Comparison of ENCODE assay signal across 14 mouse cellular contexts in the genomic region with DNA sequence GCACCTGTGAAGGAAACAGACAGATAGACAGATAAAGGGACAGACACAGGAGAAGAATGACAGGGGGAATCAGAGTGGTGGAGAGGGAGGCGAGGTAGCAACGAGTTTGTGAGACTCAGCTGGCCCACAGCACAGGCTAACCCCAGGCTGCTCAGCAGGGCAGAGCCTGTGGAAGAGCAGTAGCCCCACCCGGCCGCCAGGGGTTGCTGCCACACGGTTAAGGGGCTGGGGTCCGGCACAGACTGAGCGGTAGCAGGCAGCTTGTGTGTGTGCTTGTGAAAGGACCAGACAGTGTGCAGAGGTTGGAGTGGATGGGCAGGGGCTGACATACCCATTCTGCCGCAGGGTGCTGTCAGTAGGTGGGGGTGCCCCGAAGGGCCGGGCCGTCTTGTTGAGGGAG. TPM values are rescaled to one million over a fixed set of nuclear protein-coding genes. Genes with fewer than 3 reads are reported as not detected.
A peak's percentile ranks its signal among the peaks of the same experiment; 100 is the strongest.
DNase-seq lines count a peak whose midpoint lies in the region; ATAC-seq and TF ChIP-seq lines count a peak whose summit lies in the region.
"Had no signal": no experiment of that assay in that cellular context is flagged by ENCODE, and none has a peak within 500 bp of the region (broad histone marks: within the 10 kb centered on the region; RNA-seq: fewer than 3 reads in every experiment).

No protein-coding gene starts in this region.

- H3K4me2 ChIP-seq in forebrain, embryonic 12.5 days: no peak overlapping the region
- H3K4me2 ChIP-seq in limb, embryonic 11.5 days (ENCODE audit: low read depth, severe bottlenecking): no peak overlapping the region
- no peak overlapping the region for H3K4me2 ChIP-seq in stomach, postnatal 0 days (replicated peaks; ENCODE audit: low read depth)

- no peak for ATAC-seq in forebrain, embryonic 12.5 days (ENCODE audit: low FRiP score)
- no peak for ATAC-seq in limb, embryonic 11.5 days (ENCODE audit: insufficient number of reproducible peaks, low FRiP score, low TSS enrichment, low read depth)
- ATAC-seq in stomach, postnatal 0 days (ENCODE audit: low FRiP score, low TSS enrichment): no peak

- 65% methylated on average over 11 of the region's 11 CpGs for WGBS in forebrain, embryonic 10.5 days
- 63% methylated on average over 11 of the region's 11 CpGs for WGBS in forebrain, embryonic 12.5 days
- 68% methylated on average over 11 of the region's 11 CpGs for WGBS in limb, embryonic 11.5 days
- WGBS in limb, embryonic 10.5 days: 72% methylated on average over 11 of the region's 11 CpGs
- WGBS in stomach, postnatal 0 days: 61% methylated on average over 9 of the region's 11 CpGs

- no peak for TF ChIP-seq EP300 in stomach, postnatal 0 days (optimal IDR thresholded peaks at IDR 0.05)

- TF ChIP-seq CTCF in stomach, postnatal 0 days (IDR thresholded peaks at IDR 0.05; ENCODE audit: low read depth): peak; percentile 41; the same call in 1 of the 2 replicates

- H3K9ac ChIP-seq in forebrain, embryonic 12.5 days: no peak overlapping the region
- no peak overlapping the region for H3K9ac ChIP-seq in limb, embryonic 11.5 days (ENCODE audit: low read length)
- H3K9ac ChIP-seq in stomach, postnatal 0 days (ENCODE audit: low read length): no peak overlapping the region

- peak overlapping the region; percentile 27; the same call in 1 of the 2 replicates for H3K27ac ChIP-seq in forebrain, embryonic 10.5 days
- H3K27ac ChIP-seq in forebrain, embryonic 12.5 days: no peak overlapping the region
- no peak overlapping the region for H3K27ac ChIP-seq in limb, embryonic 11.5 days (replicated peaks; ENCODE audit: low read depth, low read length)
- H3K27ac ChIP-seq in limb, embryonic 10.5 days: no peak overlapping the region
- H3K27ac ChIP-seq in stomach, postnatal 0 days (replicated peaks): no peak overlapping the region

- H3K9me3 ChIP-seq in forebrain, embryonic 10.5 days: no peaks in the 10 kb centered on the region
- no peaks in the 10 kb centered on the region for H3K9me3 ChIP-seq in forebrain, embryonic 12.5 days
- no peaks in the 10 kb centered on the region for H3K9me3 ChIP-seq in limb, embryonic 11.5 days (ENCODE audit: control insufficient read depth, low read length)
- no peaks in the 10 kb centered on the region for H3K9me3 ChIP-seq in limb, embryonic 10.5 days (replicated peaks)
- H3K9me3 ChIP-seq in stomach, postnatal 0 days (ENCODE audit: control insufficient read depth, low read length): no peaks in the 10 kb centered on the region

- peaks cover 36% of the 10 kb centered on the region for H3K4me1 ChIP-seq in forebrain, embryonic 10.5 days
- peaks cover 28% of the 10 kb centered on the region for H3K4me1 ChIP-seq in forebrain, embryonic 12.5 days
- H3K4me1 ChIP-seq in limb, embryonic 11.5 days (ENCODE audit: control insufficient read depth, insufficient read depth, low read length): peaks cover 24% of the 10 kb centered on the region
- peaks cover 30% of the 10 kb centered on the region for H3K4me1 ChIP-seq in limb, embryonic 10.5 days
- H3K4me1 ChIP-seq in stomach, postnatal 0 days (replicated peaks; ENCODE audit: control insufficient read depth, insufficient read depth): peaks cover 14% of the 10 kb centered on the region

- H3K36me3 ChIP-seq in forebrain, embryonic 10.5 days (replicated peaks): peaks cover 81% of the 10 kb centered on the region
- peaks cover 73% of the 10 kb centered on the region for H3K36me3 ChIP-seq in forebrain, embryonic 12.5 days (replicated peaks)
- H3K36me3 ChIP-seq in limb, embryonic 11.5 days (ENCODE audit: control insufficient read depth, insufficient read depth, low read length): peaks cover 40% of the 10 kb centered on the region
- peaks cover 92% of the 10 kb centered on the region for H3K36me3 ChIP-seq in limb, embryonic 10.5 days
- peaks cover 43% of the 10 kb centered on the region for H3K36me3 ChIP-seq in stomach, postnatal 0 days (ENCODE audit: control insufficient read depth, insufficient read depth, low read length)

- H3K27me3 ChIP-seq in forebrain, embryonic 10.5 days (ENCODE audit: poor library complexity, severe bottlenecking): no peaks in the 10 kb centered on the region
- no peaks in the 10 kb centered on the region for H3K27me3 ChIP-seq in forebrain, embryonic 12.5 days
- no peaks in the 10 kb centered on the region for H3K27me3 ChIP-seq in limb, embryonic 11.5 days (ENCODE audit: control insufficient read depth, insufficient read depth, low read length)
- no peaks in the 10 kb centered on the region for H3K27me3 ChIP-seq in limb, embryonic 10.5 days (ENCODE audit: low read depth, poor library complexity, severe bottlenecking)
- no peaks in the 10 kb centered on the region for H3K27me3 ChIP-seq in stomach, postnatal 0 days (ENCODE audit: control insufficient read depth, insufficient read depth, low read length)

- DNase-seq in forebrain, embryonic 10.5 days (ENCODE audit: extremely low spot score, low spot score): peak; percentile 28
- DNase-seq in limb, embryonic 11.5 days (ENCODE audit: low spot score): peak; percentile 44
- DNase-seq in limb, embryonic 10.5 days (ENCODE audit: low spot score): no peak
- DNase-seq in thymus, postnatal 4 days: peak; percentile 59
- no peak for DNase-seq in thymus, adult 18-20 months
- DNase-seq in stomach, postnatal 0 days (ENCODE audit: low spot score): no peak
- no peak for DNase-seq in adrenal gland, postnatal 36 days
- DNase-seq: cerebellum, postnatal 25 days; heart, adult 18-20 months; heart, postnatal 14 days; kidney, adult 18-20 months; lung, adult 18-20 months; right cerebral cortex, adult 18-20 months had no signal

- no peak overlapping the region for H3K4me3 ChIP-seq in forebrain, embryonic 10.5 days
- H3K4me3 ChIP-seq in forebrain, embryonic 12.5 days (replicated peaks): no peak overlapping the region
- no peak overlapping the region for H3K4me3 ChIP-seq in limb, embryonic 11.5 days (ENCODE audit: low read depth, low read length)
- H3K4me3 ChIP-seq in limb, embryonic 10.5 days: no peak overlapping the region
- no peak overlapping the region for H3K4me3 ChIP-seq in stomach, postnatal 0 days (ENCODE audit: low read depth, low read length)

RNA-seq across cellular contexts. Expression of a gene that starts 5.6 kb away (rescaled TPM):
- 200 and 209 TPM in 2 replicates for polyA plus RNA-seq in forebrain, embryonic 10.5 days (2016; fragmentation: Nextera tagmentation; extraction: Ambion mirVana)
- 139 and 147 TPM in 2 replicates for polyA plus RNA-seq in forebrain, embryonic 12.5 days (2016; fragmentation: Nextera tagmentation; extraction: Ambion mirVana)
- 154 and 155 TPM in 2 replicates for polyA plus RNA-seq in limb, embryonic 11.5 days (2014; fragmentation: Nextera tagmentation; extraction: Ambion mirVana)
- polyA plus RNA-seq in limb, embryonic 10.5 days (2016; fragmentation: Nextera tagmentation; extraction: Ambion mirVana): 202 and 206 TPM in 2 replicates
- polyA plus RNA-seq in stomach, postnatal 0 days (2015; fragmentation: Nextera tagmentation; extraction: Ambion mirVana): 174 and 193 TPM in 2 replicates
- total RNA-seq in adrenal gland, postnatal 36 days (2021): 10 to 100 TPM; 15.2 to 23.9 TPM

RNA-seq across cellular contexts. Expression of a gene that starts 20.0 kb away (rescaled TPM):
- 346 and 355 TPM in 2 replicates for polyA plus RNA-seq in forebrain, embryonic 10.5 days (2016; fragmentation: Nextera tagmentation; extraction: Ambion mirVana)
- 591 and 654 TPM in 2 replicates for polyA plus RNA-seq in forebrain, embryonic 12.5 days (2016; fragmentation: Nextera tagmentation; extraction: Ambion mirVana)
- 299 and 318 TPM in 2 replicates for polyA plus RNA-seq in limb, embryonic 11.5 days (2014; fragmentation: Nextera tagmentation; extraction: Ambion mirVana)
- polyA plus RNA-seq in limb, embryonic 10.5 days (2016; fragmentation: Nextera tagmentation; extraction: Ambion mirVana): 346 and 417 TPM in 2 replicates
- polyA plus RNA-seq in stomach, postnatal 0 days (2015; fragmentation: Nextera tagmentation; extraction: Ambion mirVana): 39.3 and 40.4 TPM in 2 replicates
- total RNA-seq in adrenal gland, postnatal 36 days (2021): 10 to 100 TPM; 16.0 to 18.0 TPM

RNA-seq across cellular contexts. Expression of a gene that starts 21.2 kb away (rescaled TPM):
- polyA plus RNA-seq in forebrain, embryonic 10.5 days (2016; fragmentation: Nextera tagmentation; extraction: Ambion mirVana): 3.3 and 4.2 TPM in 2 replicates
- 3.3 and 3.7 TPM in 2 replicates for polyA plus RNA-seq in forebrain, embryonic 12.5 days (2016; fragmentation: Nextera tagmentation; extraction: Ambion mirVana)
- polyA plus RNA-seq in limb, embryonic 11.5 days (2014; fragmentation: Nextera tagmentation; extraction: Ambion mirVana): 1.6 and 2.7 TPM in 2 replicates
- 2.7 and 2.9 TPM in 2 replicates for polyA plus RNA-seq in limb, embryonic 10.5 days (2016; fragmentation: Nextera tagmentation; extraction: Ambion mirVana)
- polyA plus RNA-seq in stomach, postnatal 0 days (2015; fragmentation: Nextera tagmentation; extraction: Ambion mirVana): 1.0 and 1.3 TPM in 2 replicates
- total RNA-seq in adrenal gland, postnatal 36 days (2021): 1 to 10 TPM; 2.3 to 4.6 TPM

RNA-seq across cellular contexts. Expression of a gene that starts 28.6 kb away (rescaled TPM):
- polyA plus RNA-seq in forebrain, embryonic 10.5 days (2016; fragmentation: Nextera tagmentation; extraction: Ambion mirVana): 96.5 and 98.2 TPM in 2 replicates
- polyA plus RNA-seq in forebrain, embryonic 12.5 days (2016; fragmentation: Nextera tagmentation; extraction: Ambion mirVana): 69.9 and 73.3 TPM in 2 replicates
- 82.5 and 84.0 TPM in 2 replicates for polyA plus RNA-seq in limb, embryonic 11.5 days (2014; fragmentation: Nextera tagmentation; extraction: Ambion mirVana)
- 94.0 and 102 TPM in 2 replicates for polyA plus RNA-seq in limb, embryonic 10.5 days (2016; fragmentation: Nextera tagmentation; extraction: Ambion mirVana)
- polyA plus RNA-seq in stomach, postnatal 0 days (2015; fragmentation: Nextera tagmentation; extraction: Ambion mirVana): 24.2 and 25.6 TPM in 2 replicates
- 10 to 100 TPM; 47.3 to 51.7 TPM for total RNA-seq in adrenal gland, postnatal 36 days (2021)

RNA-seq across cellular contexts. Expression of a gene that starts 43.8 kb away (rescaled TPM):
- 0.75 and 0.88 TPM in 2 replicates for polyA plus RNA-seq in forebrain, embryonic 10.5 days (2016; fragmentation: Nextera tagmentation; extraction: Ambion mirVana)
- 1.7 and 2.7 TPM in 2 replicates for polyA plus RNA-seq in forebrain, embryonic 12.5 days (2016; fragmentation: Nextera tagmentation; extraction: Ambion mirVana)
- 1.1 and 1.6 TPM in 2 replicates for polyA plus RNA-seq in limb, embryonic 11.5 days (2014; fragmentation: Nextera tagmentation; extraction: Ambion mirVana)
- 0.34 and 0.35 TPM in 2 replicates for polyA plus RNA-seq in limb, embryonic 10.5 days (2016; fragmentation: Nextera tagmentation; extraction: Ambion mirVana)
- 0.13 and 0.28 TPM in 2 replicates for polyA plus RNA-seq in stomach, postnatal 0 days (2015; fragmentation: Nextera tagmentation; extraction: Ambion mirVana)
- total RNA-seq in adrenal gland, postnatal 36 days (2021): 1 to 10 TPM; 1.9 to 3.3 TPM

Comparison
In these comparisons a context has a peak if more than half of its experiments do, and no peak if none do; other contexts are left out.
1. DNase-seq: peak in forebrain, embryonic 10.5 days (single experiment), limb, embryonic 11.5 days (single experiment) and thymus, postnatal 4 days (single experiment); none in limb, embryonic 10.5 days (single experiment), thymus, adult 18-20 months (0 of 2), stomach, postnatal 0 days (single experiment) and adrenal gland, postnatal 36 days (0 of 2).